Mouse (Mus musculus): ENCODE results near the gene Apof. TPM values are rescaled to one million over a fixed set of nuclear protein-coding genes. Genes with fewer than 3 reads are reported as not detected.
A peak's percentile ranks its signal among the peaks of the same experiment; 100 is the strongest.

The Apof gene
- total RNA-seq, 4 experiments from 2014 or later = not detected

- DNase-seq (ENCODE audit: low spot score in 2 of 2) = no peak
Observed at GRCm38 (mm10) chr10:128297221-128297620, 28.8 kb downstream of the Apof start.

GRCm38 (mm10) chr10:128297622-128298021, 29.2 kb downstream of the Apof start:
- no peak for DNase-seq (ENCODE audit: low spot score in 2 of 2)

- no peak for DNase-seq (ENCODE audit: low spot score in 2 of 2)
Observed at GRCm38 (mm10) chr10:128298243-128298642, 29.8 kb downstream of the Apof start.

- no peak for DNase-seq (ENCODE audit: low spot score in 2 of 2)
Observed at GRCm38 (mm10) chr10:128298702-128299171, 30.3 kb downstream of the Apof start, which contains the start of gene Il23a. Il23a (minus strand) TSS chr10:128298752.

- DNase-seq (ENCODE audit: low spot score in 2 of 2) = no peak
Observed at GRCm38 (mm10) chr10:128302357-128302756, 33.9 kb downstream of the Apof start.

- DNase-seq (ENCODE audit: low spot score in 2 of 2) = no peak
Observed at GRCm38 (mm10) chr10:128302785-128303125, 34.3 kb downstream of the Apof start.

GRCm38 (mm10) chr10:128303126-128304021, 34.9 kb downstream of the Apof start, which contains the start of gene Pan2:
Pan2 (plus strand) TSS chr10:128303335.
- peak; percentile 100 for DNase-seq (ENCODE audit: low spot score in 2 of 2)

GRCm38 (mm10) chr10:128309654-128310053, 41.2 kb downstream of the Apof start:
- DNase-seq (ENCODE audit: low spot score in 2 of 2) = no peak

- DNase-seq (ENCODE audit: low spot score in 2 of 2) = no peak
Observed at GRCm38 (mm10) chr10:128310177-128310576, 41.7 kb downstream of the Apof start.

GRCm38 (mm10) chr10:128310902-128311301, 42.4 kb downstream of the Apof start:
- DNase-seq (ENCODE audit: low spot score in 2 of 2) = no peak

GRCm38 (mm10) chr10:128315578-128315977, 47.1 kb downstream of the Apof start:
- DNase-seq (ENCODE audit: low spot score in 2 of 2) = no peak

Other genes starting within 250 kb of the Apof start
- 100 to 1,000 TPM; 310 to 353 (median 340) TPM for gene Naca, start 233.1 kb upstream of the Apof start, total RNA-seq (2022)
- 100 to 1,000 TPM; 128 to 136 (median 133) TPM for gene Ptges3, start 209.7 kb upstream of the Apof start, total RNA-seq (2022)
- 1,000 to 10,000 TPM; 1,554 to 1,727 (median 1,622) TPM for gene Atp5b, start 185.4 kb upstream of the Apof start, total RNA-seq (2022)
- gene Baz2a, start 177.1 kb upstream of the Apof start, total RNA-seq (2022) = 10 to 100 TPM; 38.8 to 50.0 (median 46.3) TPM
- gene Rbms2, start 88.4 kb upstream of the Apof start, total RNA-seq (2022) = 10 to 100 TPM; 12.1 to 19.4 (median 16.5) TPM
- gene Gls2, start 74.2 kb upstream of the Apof start, total RNA-seq (2022) = 10 to 100 TPM; 24.4 to 33.2 (median 24.6) TPM
- gene Spryd4, start 56.9 kb upstream of the Apof start, total RNA-seq (2022) = 10 to 100 TPM in 1 of 4 experiments, 1 to 10 TPM in 3; 9.2 to 10.3 (median 9.6) TPM
- gene Mip, start 42.8 kb upstream of the Apof start, total RNA-seq (2022) = not detected
- 1 to 10 TPM; 5.7 to 8.0 (median 7.4) TPM for gene Timeless, start 36.6 kb upstream of the Apof start, total RNA-seq (2022)
- gene Apon, start 14.6 kb upstream of the Apof start, total RNA-seq (2022) = not detected
- gene Stat2, start 1.9 kb downstream of the Apof start, total RNA-seq (2022) = 10 to 100 TPM; 34.3 to 39.3 (median 37.8) TPM
- not detected for gene Il23a, start 30.1 kb downstream of the Apof start, total RNA-seq (2022)
- gene Pan2, start 34.7 kb downstream of the Apof start, total RNA-seq (2022) = 10 to 100 TPM; 14.6 to 16.3 (median 15.5) TPM
- 10 to 100 TPM; 69.2 to 89.4 (median 82.4) TPM for gene Cnpy2, start 53.8 kb downstream of the Apof start, total RNA-seq (2022)
- 100 to 1,000 TPM; 221 to 231 (median 224) TPM for gene Cs, start 69.1 kb downstream of the Apof start, total RNA-seq (2022)
- 10 to 100 TPM; 47.5 to 57.4 (median 51.9) TPM for gene Coq10a, start 100.3 kb downstream of the Apof start, total RNA-seq (2022)
- 10 to 100 TPM; 46.3 to 57.3 (median 50.2) TPM for gene Ankrd52, start 108.4 kb downstream of the Apof start, total RNA-seq (2022)
- under 1 TPM in 3 of 4 experiments, not detected in 1; 0.35 to 0.45 (median 0.43) TPM for gene Slc39a5, start 132.6 kb downstream of the Apof start, total RNA-seq (2022)
- 100 to 1,000 TPM in 2 of 4 experiments, 10 to 100 TPM in 2; 94.4 to 107 (median 100) TPM for gene Nabp2, start 142.8 kb downstream of the Apof start, total RNA-seq (2022)
- gene Rnf41, start 143.0 kb downstream of the Apof start, total RNA-seq (2022) = 10 to 100 TPM; 71.7 to 79.9 (median 75.7) TPM
- 100 to 1,000 TPM; 238 to 267 (median 258) TPM for gene Smarcc2, start 190.6 kb downstream of the Apof start, total RNA-seq (2022)
- 100 to 1,000 TPM; 486 to 591 (median 538) TPM for gene Myl6, start 225.5 kb downstream of the Apof start, total RNA-seq (2022)
- 10 to 100 TPM; 18.4 to 23.6 (median 22.6) TPM for gene Myl6b, start 230.0 kb downstream of the Apof start, total RNA-seq (2022)